Mouse (Mus musculus): ENCODE data around the gene Magi2.
"Not testable (repeated sequence)": the region's sequence is repeated elsewhere in the genome, so short reads cannot be mapped to it uniquely, and the experiment has no call there.

DNA sequence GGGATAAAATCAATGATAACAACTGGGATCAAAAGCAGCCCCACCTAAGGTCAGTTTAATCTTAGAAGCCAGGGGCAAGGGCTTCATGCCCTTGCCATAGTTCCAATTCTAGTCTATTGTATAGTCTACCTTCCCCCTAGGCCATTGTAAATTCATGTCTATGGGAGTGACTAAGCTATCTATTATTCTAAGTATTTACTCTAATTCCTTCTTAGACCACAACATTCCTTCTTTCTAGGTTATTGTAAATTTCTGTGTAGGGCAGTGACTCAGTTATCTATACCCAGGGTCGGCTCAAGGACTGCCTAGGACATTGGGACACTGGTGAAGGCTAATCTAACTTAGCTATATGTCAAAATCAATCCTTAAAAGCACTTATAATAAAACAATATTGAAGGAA is 1487.8 kb downstream of the Magi2 start:
- not testable (repeated sequence) for TF ChIP-seq EP300, CTCF (IDR thresholded peaks at IDR 0.05)

All from lung, postnatal 0 days (tissue).